Mouse (Mus musculus): ENCODE data around the gene Gm11487. TPM values are rescaled to one million over a fixed set of nuclear protein-coding genes. Genes with fewer than 3 reads are reported as not detected.
"Not testable (repeated sequence)": the region's sequence is repeated elsewhere in the genome, so short reads cannot be mapped to it uniquely, and the experiment has no call there.

The Gm11487 gene
- polyA plus RNA-seq (2012; rRNA removed) = not detected in 2 replicates

DNA sequence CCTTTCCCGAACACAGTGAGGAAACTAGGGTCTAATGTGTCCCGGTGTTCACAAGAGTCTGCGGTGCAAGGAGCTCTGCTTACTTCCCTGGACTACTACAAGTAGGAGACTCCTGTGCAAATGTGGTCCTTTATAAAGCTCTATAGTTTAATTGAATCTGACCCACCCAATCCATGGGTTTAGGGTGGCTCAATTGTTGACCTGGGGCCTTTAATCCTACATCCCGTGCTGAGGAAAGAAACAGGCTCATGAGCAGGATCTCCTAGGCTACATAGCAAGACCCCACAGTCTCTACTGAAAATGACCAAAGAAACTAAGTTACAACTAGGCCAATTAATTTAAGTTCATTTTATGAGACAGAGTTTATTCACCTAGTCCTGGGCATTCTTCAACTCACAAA, at the start of gene Gm11487:
TSS of gene Gm11487 (minus strand) at position 101 of the 400 bp plus-strand sequence.
- not testable (repeated sequence) for DNase-seq (ENCODE audit: low spot score)

DNA sequence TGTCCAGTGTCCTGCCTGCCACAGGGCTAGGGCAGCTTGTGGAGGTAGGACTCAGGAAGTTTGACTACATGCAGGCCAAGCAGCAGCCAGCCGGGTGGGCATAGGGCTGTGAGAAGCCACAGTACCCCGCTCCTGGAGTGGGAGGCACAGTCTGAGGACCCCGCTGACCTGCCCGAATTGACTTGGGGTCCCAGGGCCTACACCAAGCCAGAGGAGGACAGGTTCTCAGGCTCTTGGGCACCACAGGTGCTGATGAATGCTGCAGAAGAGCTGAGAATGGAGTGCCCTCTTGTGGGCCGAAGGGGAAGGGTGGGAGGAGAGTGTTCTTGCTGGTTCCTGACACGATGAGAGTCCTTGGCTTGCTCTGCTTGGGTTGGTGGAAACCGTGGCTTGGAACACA, 39.8 kb upstream of the Gm11487 start:
- DNase-seq (ENCODE audit: low spot score) = no peak

DNA sequence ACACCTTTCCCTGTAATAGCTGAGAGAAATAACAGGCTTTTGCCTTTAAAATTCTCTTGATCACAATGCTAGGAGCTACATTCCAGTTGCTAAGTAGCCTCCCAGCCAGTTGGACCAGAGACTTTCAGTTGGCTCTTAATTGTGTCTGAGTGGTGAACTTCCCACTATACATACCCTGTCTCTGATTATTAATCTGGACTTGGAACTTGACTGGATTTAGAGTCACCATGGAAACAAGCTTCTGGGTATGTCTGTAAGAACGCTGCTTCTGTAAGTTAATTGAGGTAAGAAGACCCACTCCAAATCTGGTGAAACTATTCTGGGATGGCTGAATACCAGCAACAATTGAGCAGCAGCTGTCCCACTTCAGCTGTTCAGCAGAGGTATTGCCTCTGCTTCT, 37.7 kb upstream of the Gm11487 start:
- no peak for DNase-seq (ENCODE audit: low spot score)

DNA sequence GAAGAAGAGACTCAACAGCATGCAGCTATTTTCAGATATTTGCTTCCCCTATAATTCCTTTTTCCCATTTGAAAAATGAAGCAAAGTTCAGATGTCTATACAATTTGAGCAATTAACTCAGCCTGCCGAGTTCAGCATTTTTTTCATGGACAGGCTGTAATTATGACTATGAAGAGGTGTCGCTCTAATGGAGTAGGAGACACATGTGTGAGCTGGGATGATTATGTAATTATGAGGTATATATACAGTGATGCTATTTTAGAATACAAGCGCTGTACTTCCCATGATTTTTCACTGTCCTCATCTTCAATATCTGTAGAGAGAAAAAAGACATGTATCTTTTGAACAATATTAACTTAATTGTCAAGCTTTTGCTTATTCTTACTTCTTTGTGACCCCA, 21.0 kb upstream of the Gm11487 start:
- no peak for DNase-seq (ENCODE audit: low spot score)

DNA sequence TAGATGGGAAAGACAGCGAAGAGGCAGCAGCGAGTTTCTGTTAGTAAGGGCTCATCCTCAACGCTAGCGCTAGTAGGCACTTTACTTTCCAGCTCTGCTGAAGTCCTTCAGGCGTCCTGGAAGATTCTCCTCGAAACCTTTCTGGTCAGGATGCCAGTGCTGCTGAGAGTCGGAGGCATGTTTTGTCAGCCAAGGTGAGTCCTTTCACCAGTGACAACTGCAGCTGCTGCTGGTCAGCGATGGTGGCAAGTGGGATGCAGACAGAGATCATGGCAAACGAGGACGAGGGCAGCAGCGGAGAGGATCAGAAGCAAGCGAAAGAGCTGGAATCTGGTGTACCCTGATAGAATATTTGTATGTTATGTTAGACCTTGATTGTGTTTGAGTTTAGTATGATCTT, 18.2 kb upstream of the Gm11487 start:
- no peak for DNase-seq (ENCODE audit: low spot score)

DNA sequence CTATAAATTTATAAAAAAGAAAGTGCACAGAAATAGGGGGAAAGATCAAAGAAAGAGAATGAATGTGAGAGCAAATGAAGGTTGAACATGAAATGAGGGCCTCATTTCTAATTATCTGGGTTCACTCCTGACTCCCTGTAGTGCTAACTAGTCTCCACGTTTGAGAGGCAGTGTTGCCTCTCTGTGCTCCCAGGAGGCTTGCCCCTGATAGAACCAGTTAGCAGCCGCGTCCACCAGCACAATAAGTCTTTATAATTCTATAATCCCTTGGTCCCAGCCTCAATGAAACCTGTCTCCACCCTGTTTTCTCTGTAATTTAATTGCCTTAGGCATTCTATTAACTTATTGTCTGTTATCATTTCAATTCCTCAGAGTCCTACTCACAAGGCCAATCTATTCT, 38.3 kb downstream of the Gm11487 start:
- no peak for DNase-seq (ENCODE audit: low spot score)

Other genes starting within 250 kb of the Gm11487 start
- gene Gm11238, start 202.8 kb upstream of the Gm11487 start, polyA plus RNA-seq (2012; rRNA removed) = not detected in 2 replicates
- gene Gm11237, start 217.9 kb upstream of the Gm11487 start, polyA plus RNA-seq (2012; rRNA removed) = not detected in 2 replicates
- not detected in 2 replicates for gene Gm11236, start 233.0 kb upstream of the Gm11487 start, polyA plus RNA-seq (2012; rRNA removed)